Mouse (Mus musculus) forebrain, embryonic 11.5 days (tissue): ENCODE measurements around the gene Vps25. TPM values are rescaled to one million over a fixed set of nuclear protein-coding genes. Genes with fewer than 3 reads are reported as not detected.
A peak's percentile ranks its signal among the peaks of the same experiment; 100 is the strongest.

ENCODE experiments used
- ATAC-seq: fragments of 200-750 bp; cut with Nextera tagmentation; replicated peaks from 2 replicates; pipeline ENCODE4 v1.8.0; 2017; ENCODE audit warnings: moderate TSS enrichment; ENCODE audit not compliant: low FRiP score
- DNase-seq: peaks from one replicate; pipeline ENCODE4 v3.0.0-alpha.2; 2017; ENCODE audit warnings: low spot score
- H3K27ac ChIP-seq: fragments of 300-500 bp; sonication (generic); 2 replicates; pipeline ENCODE4 v1.5.1; 2014; ENCODE audit warnings: low read depth, low read length
- H3K27me3 ChIP-seq: fragments of 300-500 bp; sonication (generic); 2 replicates; pipeline ENCODE4 v1.6.1; 2014; ENCODE audit warnings: mild to moderate bottlenecking, low read length, mixed read lengths; ENCODE audit not compliant: control insufficient read depth, insufficient read depth
- H3K36me3 ChIP-seq: fragments of 300-500 bp; sonication (generic); 2 replicates; pipeline ENCODE4 v1.6.1; 2014; ENCODE audit warnings: mild to moderate bottlenecking, low read length, moderate library complexity, mixed read lengths; ENCODE audit not compliant: control insufficient read depth, insufficient read depth
- H3K4me1 ChIP-seq: fragments of 300-500 bp; sonication (generic); replicated peaks from 2 replicates; pipeline ENCODE4 v1.6.1; 2014; ENCODE audit warnings: low read length, mixed read lengths; ENCODE audit not compliant: control insufficient read depth, insufficient read depth
- H3K4me2 ChIP-seq: fragments of 300-500 bp; sonication (generic); 2 replicates; pipeline ENCODE4 v1.6.1; 2014; ENCODE audit warnings: low read depth, mild to moderate bottlenecking, low read length, moderate library complexity, mixed read lengths; ENCODE audit not compliant: severe bottlenecking
- H3K4me3 ChIP-seq: fragments of 300-500 bp; sonication (generic); 2 replicates; pipeline ENCODE4 v1.5.1; 2014; ENCODE audit warnings: low read depth, low read length
- H3K9ac ChIP-seq: fragments of 300-500 bp; sonication (generic); 2 replicates; pipeline ENCODE4 v1.6.1; 2014; ENCODE audit warnings: low read length
- H3K9me3 ChIP-seq: fragments of 300-500 bp; sonication (generic); 2 replicates; pipeline ENCODE4 v1.6.1; 2016; ENCODE audit warnings: low read length, mixed read lengths; ENCODE audit not compliant: control insufficient read depth
- WGBS: fragments of 180-500 bp; shearing (Covaris S2); extraction: QIAGEN DNeasy Blood & Tissue Kit; methylation state at CpG from one replicate; pipeline ENCODE4 v1.1.7; 2014; 5-methylcytosine and 5-hydroxymethylcytosine counted together
- polyA plus RNA-seq: library from polyadenylated mRNA; unstranded; fragments of >200 nt; fragmentation: Nextera tagmentation; extraction: Ambion mirVana; gene quantifications from 2 replicates; pipeline ENCODE4 v1.2.1, GENCODE M21; 2014

Gene Vps25
- polyA plus RNA-seq, 1 experiment from 2014 or later, result 119 TPM

DNA sequence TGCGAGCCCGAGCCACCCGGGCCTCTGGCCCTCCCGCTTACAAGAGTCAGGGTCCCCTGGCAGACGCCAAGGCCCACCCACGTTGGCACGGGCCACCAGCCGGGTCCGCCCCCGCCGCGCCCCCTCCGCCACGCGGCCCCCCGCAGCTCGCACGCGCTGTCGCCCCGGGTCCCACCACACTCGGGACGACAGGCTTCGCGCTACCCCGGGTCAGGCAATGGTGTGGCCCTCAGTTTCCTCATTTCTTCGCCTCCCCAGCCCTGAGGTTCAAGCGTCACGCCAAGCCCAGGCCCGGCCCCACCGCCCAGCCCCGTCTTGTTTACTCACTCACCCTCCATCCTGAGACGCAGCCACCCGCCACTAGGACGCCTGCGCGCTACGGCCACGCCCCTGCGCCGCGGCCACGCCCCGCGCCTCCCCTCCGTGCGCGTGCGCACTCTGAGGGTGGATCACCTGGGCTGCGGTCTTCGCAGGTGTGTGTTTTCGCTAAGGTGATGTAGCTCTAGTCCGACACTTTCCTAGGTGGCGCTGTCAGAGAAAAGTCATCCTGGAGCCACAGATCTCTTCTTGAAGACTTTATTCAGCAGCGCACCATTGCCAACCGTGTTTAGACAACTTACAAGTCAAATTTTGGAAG is 27.3 kb upstream of the Vps25 start, which contains the start of gene Ezh1:
TSS of gene Ezh1 (minus strand) at position 399 of the 637 bp plus-strand sequence.
- peak within 1 kb of the TSS; percentile 98 for H3K4me2 ChIP-seq
- no peaks in the 10 kb centered on the region for H3K9me3 ChIP-seq
- H3K27ac ChIP-seq, result no peak within 1 kb of the TSS
- peak; percentile 90 for DNase-seq
- H3K4me1 ChIP-seq, result no peaks in the 10 kb centered on the region; the same call in 1 of the 2 replicates
- H3K4me3 ChIP-seq, result peak within 1 kb of the TSS; percentile 79
- ATAC-seq, result peak; percentile 84
- H3K9ac ChIP-seq, result peak within 1 kb of the TSS; percentile 73
- H3K36me3 ChIP-seq, result no peaks in the 10 kb centered on the region
- H3K27me3 ChIP-seq, result no peaks in the 10 kb centered on the region
- WGBS, result 2% methylated on average over 55 of the region's 56 CpGs

DNA sequence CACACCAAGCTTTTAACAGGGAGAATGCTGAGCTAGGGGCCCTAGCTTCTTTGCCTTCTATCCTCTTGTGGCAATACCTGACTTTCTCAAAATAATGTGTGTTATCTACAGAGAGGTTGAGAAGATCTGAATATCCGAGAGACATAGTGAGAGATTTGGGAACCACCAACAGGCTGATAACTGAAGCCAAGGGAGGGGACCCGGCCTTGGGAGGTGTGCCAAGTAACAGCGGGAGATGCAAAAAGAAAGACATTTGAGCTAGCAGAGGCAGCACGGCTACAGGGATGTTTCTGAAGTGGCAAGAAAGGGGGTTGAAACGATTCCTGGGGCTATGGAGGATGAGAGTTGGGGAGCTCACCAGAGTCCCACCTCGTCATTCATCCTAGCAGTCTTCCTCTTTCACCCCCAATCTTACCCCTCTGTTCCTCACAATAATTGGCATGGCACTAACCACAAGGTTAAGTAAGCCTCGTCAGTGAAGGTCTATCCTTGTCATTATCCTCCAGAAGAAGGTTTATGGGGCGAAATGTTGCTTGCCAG is 24.1 kb upstream of the Vps25 start:
- no peak for ATAC-seq
- no peak overlapping the region for H3K4me2 ChIP-seq
- no peak overlapping the region for H3K27ac ChIP-seq
- no peak overlapping the region for H3K9ac ChIP-seq
- WGBS, result 21% methylated on average over 8 of the region's 8 CpGs
- H3K9me3 ChIP-seq, result no peaks in the 10 kb centered on the region
- no peak overlapping the region for H3K4me3 ChIP-seq
- DNase-seq, result no peak
- no peaks in the 10 kb centered on the region for H3K27me3 ChIP-seq
- H3K4me1 ChIP-seq, result peaks cover 2% of the 10 kb centered on the region; the same call in 1 of the 2 replicates
- H3K36me3 ChIP-seq, result no peaks in the 10 kb centered on the region

- no peak for ATAC-seq
- H3K9me3 ChIP-seq, result no peaks in the 10 kb centered on the region
- WGBS, result 22% methylated on average over 2 of the region's 2 CpGs
Observed at GRCm38 (mm10) chr11:101230061-101230511, 23.4 kb upstream of the Vps25 start.

DNA sequence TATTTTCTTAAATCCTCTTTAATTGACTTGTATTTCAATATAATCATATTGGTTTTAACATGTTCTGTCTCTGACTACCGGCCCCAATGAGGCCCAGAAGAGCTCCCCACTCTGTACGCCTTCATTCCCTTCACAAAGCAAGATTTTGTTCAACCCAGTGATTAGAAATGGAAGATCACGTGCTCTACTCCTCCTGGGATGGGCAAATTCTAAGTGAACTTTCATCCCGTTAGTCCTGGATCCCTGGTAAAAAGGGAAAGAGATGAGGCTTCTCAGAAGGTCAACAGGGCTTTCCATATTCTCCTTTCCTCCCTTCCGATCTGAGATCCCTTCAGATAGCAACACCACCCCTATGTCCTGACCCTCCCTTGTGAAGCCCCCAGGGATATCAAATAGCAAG is 23.0 kb upstream of the Vps25 start:
- DNase-seq (no peak), ATAC-seq (no peak)
- Histone ChIP-seq H3K4me1 (peaks cover 2% of the 10 kb centered on the region; the same call in 1 of the 2 replicates), H3K4me2 (no peak overlapping the region), H3K27me3 (no peaks in the 10 kb centered on the region), H3K36me3 (no peaks in the 10 kb centered on the region), H3K9me3 (no peaks in the 10 kb centered on the region), H3K4me3 (no peak overlapping the region), H3K27ac (no peak overlapping the region), H3K9ac (no peak overlapping the region)
- 13% methylated on average over 5 of the region's 5 CpGs for WGBS

More at GRCm38 (mm10) chr11:101230061-101230511, 23.4 kb upstream of the Vps25 start:
- no peak overlapping the region for H3K9ac ChIP-seq
- H3K27ac ChIP-seq, result no peak overlapping the region
- no peak for DNase-seq
- no peak overlapping the region for H3K4me3 ChIP-seq
- no peaks in the 10 kb centered on the region for H3K27me3 ChIP-seq
- peaks cover 2% of the 10 kb centered on the region; the same call in 1 of the 2 replicates for H3K4me1 ChIP-seq
- H3K4me2 ChIP-seq, result no peak overlapping the region
- no peaks in the 10 kb centered on the region for H3K36me3 ChIP-seq

DNA sequence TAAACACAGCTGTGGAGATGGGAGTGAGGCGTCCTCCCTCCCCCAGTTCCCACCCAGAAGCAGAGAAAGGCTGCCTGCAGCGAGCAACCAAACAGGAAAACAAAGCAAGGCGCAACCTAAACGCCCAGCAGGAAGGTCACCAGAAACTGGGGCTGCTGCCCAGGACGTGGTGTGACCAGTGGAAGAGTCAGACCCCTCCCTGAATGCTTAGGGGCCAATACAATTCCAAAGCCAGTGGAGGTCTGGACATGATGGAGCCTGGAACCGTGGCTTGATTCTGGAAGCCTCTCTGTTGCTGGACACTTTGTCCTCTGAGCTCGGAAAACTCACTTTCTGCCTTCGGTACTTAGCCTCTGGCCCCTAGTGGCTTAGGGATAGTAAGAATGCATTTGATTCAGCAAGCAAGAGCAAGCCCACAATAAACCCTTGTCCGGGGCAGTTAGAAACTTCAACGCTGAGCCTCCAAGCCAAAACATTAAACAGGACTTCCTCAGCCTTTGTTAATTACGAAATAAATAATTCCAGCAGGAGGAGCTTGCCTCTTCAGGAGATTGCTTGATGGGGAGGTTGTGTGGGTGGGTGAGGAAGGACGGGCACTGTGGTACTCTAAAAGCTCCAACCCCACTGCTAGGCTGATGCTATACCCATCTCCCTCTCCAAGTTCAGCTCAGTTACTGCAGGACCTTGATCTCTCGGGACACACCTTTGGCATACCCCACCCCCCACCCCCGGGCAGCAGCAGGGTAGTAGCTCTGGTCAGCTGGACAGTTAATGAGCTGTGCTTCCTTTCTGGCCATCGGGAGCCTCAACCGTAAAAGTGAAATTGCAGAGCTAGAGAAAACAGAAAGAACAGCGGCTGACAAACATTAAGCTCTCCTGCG is 22.3 kb upstream of the Vps25 start:
- Histone ChIP-seq H3K9ac (0 out of 2 replicates have a peak overlapping the region, but pooled peaks have one; percentile 6), H3K27me3 (no peaks in the 10 kb centered on the region), H3K36me3 (no peaks in the 10 kb centered on the region), H3K4me2 (no peak overlapping the region), H3K4me1 (0 out of 2 replicates have a peak, but pooled peaks cover 2% of the 10 kb centered on the region), H3K9me3 (no peaks in the 10 kb centered on the region), H3K27ac (peak overlapping the region; percentile 38; the same call in 1 of the 2 replicates), H3K4me3 (no peak overlapping the region)
- 13% methylated on average over 18 of the region's 18 CpGs for WGBS
- ATAC-seq (no peak), DNase-seq (no peak)

- no peaks in the 10 kb centered on the region for H3K9me3 ChIP-seq
- no peak overlapping the region for H3K4me2 ChIP-seq
- H3K4me1 ChIP-seq, result 0 out of 2 replicates have a peak, but pooled peaks cover 2% of the 10 kb centered on the region
- H3K36me3 ChIP-seq, result no peaks in the 10 kb centered on the region
- no peak for DNase-seq
- H3K9ac ChIP-seq, result no peak overlapping the region
- ATAC-seq, result no peak
- 59% methylated on average over 6 of the region's 6 CpGs for WGBS
- H3K4me3 ChIP-seq, result no peak overlapping the region
- H3K27ac ChIP-seq, result no peak overlapping the region
- no peaks in the 10 kb centered on the region for H3K27me3 ChIP-seq
Observed at GRCm38 (mm10) chr11:101232010-101232839, 21.3 kb upstream of the Vps25 start.

- no peak for DNase-seq
- no peaks in the 10 kb centered on the region for H3K9me3 ChIP-seq
- no peaks in the 10 kb centered on the region for H3K27me3 ChIP-seq
- H3K4me2 ChIP-seq, result no peak overlapping the region
- H3K4me3 ChIP-seq, result no peak overlapping the region
- H3K4me1 ChIP-seq, result 0 out of 2 replicates have a peak, but pooled peaks cover 2% of the 10 kb centered on the region
- H3K27ac ChIP-seq, result no peak overlapping the region
- WGBS, result 92% methylated on average over 1 of the region's 1 CpGs
- no peaks in the 10 kb centered on the region for H3K36me3 ChIP-seq
- ATAC-seq, result no peak
- H3K9ac ChIP-seq, result no peak overlapping the region
Observed at GRCm38 (mm10) chr11:101233240-101233639, 20.3 kb upstream of the Vps25 start.

GRCm38 (mm10) chr11:101234124-101234523 is 19.4 kb upstream of the Vps25 start:
- ATAC-seq (no peak), DNase-seq (no peak)
- Histone ChIP-seq H3K27me3 (no peaks in the 10 kb centered on the region), H3K27ac (no peak overlapping the region), H3K9ac (no peak overlapping the region), H3K9me3 (no peaks in the 10 kb centered on the region), H3K4me3 (no peak overlapping the region), H3K4me2 (no peak overlapping the region), H3K4me1 (0 out of 2 replicates have a peak, but pooled peaks cover 2% of the 10 kb centered on the region), H3K36me3 (no peaks in the 10 kb centered on the region)
